In the genomic region with DNA sequence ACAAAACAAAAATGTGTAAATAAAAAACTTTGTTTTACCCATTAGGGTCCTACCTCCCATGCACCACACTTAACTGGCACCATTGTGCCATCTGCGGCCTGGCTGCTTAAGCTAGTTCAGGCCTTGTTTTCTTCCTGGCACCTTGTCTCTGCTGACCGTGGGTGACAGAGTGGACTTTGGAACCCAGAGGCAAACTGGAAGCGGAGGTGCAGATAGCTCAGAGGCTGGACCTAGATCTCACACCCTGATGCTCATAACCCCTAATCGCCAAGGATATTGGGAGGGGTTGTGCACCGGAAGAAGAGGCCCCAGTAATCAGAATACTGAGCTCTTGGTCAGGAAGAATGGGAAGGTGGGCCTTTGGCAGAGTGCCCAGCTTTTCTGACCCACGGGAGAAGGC, we compare ENCODE assay signal across 18 mouse cellular contexts. TPM values are rescaled to one million over a fixed set of nuclear protein-coding genes. Genes with fewer than 3 reads are reported as not detected.
"Had no signal": no experiment of that assay in that cellular context is flagged by ENCODE, and none has a peak within 500 bp of the region (broad histone marks: within the 10 kb centered on the region; RNA-seq: fewer than 3 reads in every experiment).

No protein-coding gene starts in this region.

- H3K9ac ChIP-seq: liver, embryonic 12.5 days; midbrain, embryonic 15.5 days; neural tube, embryonic 12.5 days had no signal

- H3K36me3 ChIP-seq: limb, embryonic 10.5 days; liver, embryonic 12.5 days; midbrain, embryonic 15.5 days; neural tube, embryonic 12.5 days had no signal

- H3K27ac ChIP-seq: hindbrain, postnatal 0 days; left cerebral cortex, adult 2 months; limb, embryonic 10.5 days; liver, embryonic 12.5 days; macrophage; midbrain, embryonic 15.5 days; neural tube, embryonic 12.5 days had no signal

- H3K9me3 ChIP-seq: limb, embryonic 10.5 days; liver, embryonic 12.5 days; megakaryocyte, embryonic 14.5 days; midbrain, embryonic 15.5 days; neural tube, embryonic 12.5 days had no signal

- H3K4me3 ChIP-seq: left cerebral cortex, adult 2 months; limb, embryonic 10.5 days; liver, embryonic 12.5 days; megakaryocyte, embryonic 14.5 days; midbrain, embryonic 15.5 days; neural tube, embryonic 12.5 days had no signal

- H3K4me2 ChIP-seq: liver, embryonic 12.5 days; midbrain, embryonic 11.5 days; midbrain, embryonic 15.5 days; neural tube, embryonic 12.5 days had no signal

- H3K27me3 ChIP-seq: midbrain, embryonic 15.5 days; neural tube, embryonic 12.5 days had no signal

- H3K4me1 ChIP-seq: neural tube, embryonic 12.5 days had no signal

- DNase-seq: lung, postnatal 10 days; retina, postnatal 1 day; thymus, adult 18-20 months; thymus, postnatal 25 days had no signal

- ATAC-seq: hindbrain, postnatal 0 days; liver, embryonic 12.5 days; midbrain, embryonic 15.5 days had no signal

RNA-seq across cellular contexts. Expression of a gene that starts 12.2 kb away (rescaled TPM):
- total RNA-seq: monocyte, adult 5-6 weeks had no signal

RNA-seq across cellular contexts. Expression of a gene that starts 13.0 kb away (rescaled TPM):
- total RNA-seq: layer of hippocampus, postnatal 25 days; left cerebral cortex, adult 2 months; left cerebral cortex, postnatal 14 days; monocyte, adult 5-6 weeks; neutrophil, adult 5-6 weeks had no signal
- polyA plus RNA-seq: macrophage; spleen, adult 2 months had no signal

RNA-seq across cellular contexts. Expression of a gene that starts 23.8 kb away (rescaled TPM):
- total RNA-seq: left cerebral cortex, adult 2 months; neutrophil, adult 5-6 weeks had no signal

RNA-seq across cellular contexts. Expression of a gene that starts 39.0 kb away (rescaled TPM):
- total RNA-seq: hindbrain, postnatal 0 days had no signal
